Mouse (Mus musculus) right cerebral cortex, adult 2 months (tissue): ENCODE data around the gene Sspn.

ENCODE experiments used
- DNase-seq, 2 experiments: peaks; one replicate each; pipeline ENCODE4 v3.0.0; 2021 to 2022; ENCODE audit warnings: low spot score in 2 of 2

Gene Sspn

GRCm38 (mm10) chr6:146014312-146014711, 82.9 kb downstream of the Sspn start:
- DNase-seq, result no peak
